Mouse (Mus musculus) retina, adult 2 months (tissue): Measurements from ENCODE around the gene Tceal5.
"Not testable (repeated sequence)": the region's sequence is repeated elsewhere in the genome, so short reads cannot be mapped to it uniquely, and the experiment has no call there.

Experiments used
- DNase-seq: peaks from one replicate; pipeline ENCODE4 v3.0.0-alpha.2; 2012; ENCODE audit warnings: low read depth, low spot score

The Tceal5 gene

DNA sequence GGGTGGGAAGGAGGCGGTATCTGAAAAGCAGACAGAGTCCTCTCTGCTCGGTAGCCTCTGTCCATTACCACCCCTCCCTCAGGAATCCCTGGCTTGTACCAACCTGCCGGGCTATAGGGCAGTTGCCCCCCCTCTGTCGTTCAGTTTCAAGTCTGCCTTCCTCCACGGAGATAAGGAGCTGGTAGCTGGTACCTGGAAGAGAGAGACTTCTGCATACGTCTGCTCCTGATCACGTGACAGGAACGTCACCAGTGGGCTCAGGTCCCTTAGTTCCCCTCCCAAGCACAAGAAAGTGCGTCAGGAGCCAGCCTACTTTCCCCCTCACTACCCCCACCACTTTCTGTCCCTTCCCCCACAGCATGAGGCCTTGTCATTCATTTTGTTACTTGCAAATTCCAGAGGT, at the start of gene Tceal5:
Gene Tceal5, minus strand, starts transcription at position 213 of the 403 bp plus-strand sequence.
- no peak for DNase-seq

- no peak for DNase-seq
Measured at GRCm38 (mm10) chrX:136252023-136252729, 48.5 kb upstream of the Tceal5 start.

GRCm38 (mm10) chrX:136249671-136250070, 46.0 kb upstream of the Tceal5 start:
- DNase-seq: no peak

DNA sequence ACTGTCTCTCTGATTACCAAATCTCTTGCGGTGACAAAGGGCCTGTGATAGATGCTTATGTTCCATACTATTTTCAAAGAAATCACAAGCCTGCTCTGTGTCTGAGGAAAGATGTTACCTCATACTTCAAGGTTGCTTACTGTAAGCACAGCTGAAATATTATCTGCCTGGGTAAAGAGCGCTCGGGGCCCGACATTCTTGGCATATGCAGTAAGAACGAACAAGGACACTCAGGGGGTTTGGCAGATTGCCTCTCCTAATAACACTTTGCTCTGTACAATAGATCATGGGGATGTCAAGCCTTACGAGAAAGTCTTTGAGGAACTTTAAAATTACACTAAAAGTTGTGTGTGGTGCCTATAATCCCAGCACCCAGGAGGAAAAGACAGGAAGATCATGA, 45.1 kb upstream of the Tceal5 start:
- no peak for DNase-seq

DNA sequence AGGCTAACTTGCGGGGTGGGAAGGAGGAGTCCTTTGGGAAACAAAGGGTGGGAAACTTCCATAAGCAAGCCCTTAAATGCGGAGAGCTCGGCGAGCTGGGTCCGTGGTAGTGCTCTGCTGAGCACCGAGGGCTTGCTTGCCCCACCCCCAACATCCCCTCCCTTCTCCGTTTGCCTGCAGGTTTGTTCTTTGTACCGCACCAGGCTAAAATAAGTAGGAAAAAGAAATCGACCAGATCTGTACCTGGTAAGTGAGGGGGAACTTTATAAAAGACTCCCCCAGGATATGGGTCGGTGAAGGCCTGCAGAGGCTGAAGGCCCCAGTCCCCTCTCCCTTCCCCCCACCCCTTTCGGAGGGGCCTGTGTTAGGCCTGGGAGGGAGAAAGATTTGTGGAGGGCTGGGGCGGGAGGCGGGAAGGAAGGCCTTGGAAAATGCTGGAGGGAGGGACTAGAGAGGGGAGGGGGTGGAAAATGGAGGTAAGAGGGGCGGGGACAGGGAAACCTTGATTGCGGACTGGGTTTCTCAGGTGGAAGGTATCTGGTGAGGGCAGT, 41.9 kb upstream of the Tceal5 start:
- DNase-seq: no peak

DNA sequence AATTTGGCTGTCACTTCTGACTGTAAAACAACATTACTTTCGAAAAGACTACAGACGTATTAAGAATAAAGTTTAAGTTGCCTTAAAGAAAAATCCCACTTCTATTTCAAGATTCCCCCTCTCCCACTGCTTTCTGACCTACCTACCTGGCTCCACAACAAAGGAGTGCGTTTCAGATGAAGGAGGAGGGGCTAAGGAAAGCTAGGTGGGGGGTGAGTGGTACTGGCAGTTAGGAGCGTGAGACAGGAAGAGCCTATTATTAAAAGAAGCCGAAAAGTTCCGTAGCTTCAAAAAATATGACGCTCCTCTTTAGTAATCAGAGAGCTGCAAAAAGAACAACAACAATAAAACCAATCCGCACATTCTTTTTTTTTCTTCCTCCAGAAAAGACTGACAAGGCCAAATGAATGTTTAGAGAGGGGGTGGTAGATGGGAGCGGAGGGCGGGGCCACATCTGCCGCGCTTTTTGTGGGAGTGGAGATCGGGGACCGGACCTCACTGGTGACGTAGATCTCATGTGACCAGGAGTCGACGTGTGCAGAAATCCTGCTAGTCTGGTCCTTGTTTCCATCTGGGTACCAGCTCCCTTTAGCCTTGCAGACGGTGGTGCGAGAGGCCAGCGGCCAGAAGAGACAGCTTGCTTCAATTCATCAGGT, 41.0 kb upstream of the Tceal5 start, which contains the start of gene Tceal9:
Gene Tceal9, plus strand, starts transcription at position 506 of the 656 bp plus-strand sequence.
- DNase-seq: peak; percentile 47

GRCm38 (mm10) chrX:136243181-136243580, 39.5 kb upstream of the Tceal5 start:
- no peak for DNase-seq

GRCm38 (mm10) chrX:136238118-136238517, 34.4 kb upstream of the Tceal5 start:
- DNase-seq: no peak

DNA sequence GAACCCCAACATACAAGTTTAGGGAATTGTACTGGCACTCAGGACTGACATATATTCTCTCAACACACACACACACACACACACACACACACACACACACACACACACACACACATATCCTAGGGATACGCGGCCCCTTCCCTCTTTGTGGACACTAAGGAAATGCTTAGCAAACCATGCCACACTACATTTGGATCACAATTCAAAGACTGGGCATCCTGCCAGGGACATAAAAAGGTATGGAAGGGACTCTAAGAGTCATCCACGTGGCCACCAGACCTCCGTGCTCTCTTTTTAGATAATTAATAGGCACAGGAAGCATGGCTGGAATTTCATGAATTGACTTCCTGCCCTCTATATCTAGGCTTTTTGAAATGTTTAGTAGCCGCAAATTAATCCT, 24.1 kb upstream of the Tceal5 start:
- DNase-seq: no peak

DNA sequence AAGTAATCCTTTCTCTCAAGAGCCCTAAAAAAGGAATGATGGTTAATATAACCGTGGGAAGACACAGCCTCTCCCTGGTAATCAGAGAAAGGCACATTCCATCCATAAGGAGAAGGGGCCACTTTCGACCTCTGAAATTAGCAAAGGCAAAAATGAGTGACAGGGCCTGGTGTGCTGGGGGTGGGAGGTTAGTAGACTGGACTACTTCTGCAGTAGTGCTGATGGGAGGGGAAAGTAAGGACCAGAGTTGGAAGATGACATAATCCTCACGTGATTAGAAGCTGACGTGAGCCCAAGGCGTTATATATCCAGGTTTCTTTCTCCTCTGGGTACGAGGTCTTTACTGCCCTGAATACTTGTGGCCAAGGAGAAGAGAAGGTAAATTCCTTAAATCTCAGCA, 20.0 kb upstream of the Tceal5 start:
- DNase-seq: no peak

DNA sequence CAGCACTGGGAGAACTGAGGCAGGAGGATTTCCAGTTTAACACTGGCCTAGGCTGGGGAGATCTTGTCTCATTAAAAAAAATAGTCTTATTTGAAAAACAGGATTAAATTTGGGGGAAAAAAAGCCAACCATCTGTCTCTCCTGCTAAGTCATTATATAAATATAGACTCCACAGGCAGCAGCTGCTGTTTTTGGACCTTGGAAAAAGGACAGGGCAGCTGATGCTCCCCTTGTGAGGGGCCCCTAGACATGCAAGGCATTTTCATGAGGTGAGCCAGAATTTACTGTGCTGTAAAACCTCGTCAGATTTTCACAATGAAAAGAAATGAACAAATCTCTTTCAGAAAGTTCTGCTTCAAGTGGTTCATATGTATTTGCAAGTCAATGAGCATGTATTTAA, 12.6 kb upstream of the Tceal5 start:
- no peak for DNase-seq

DNA sequence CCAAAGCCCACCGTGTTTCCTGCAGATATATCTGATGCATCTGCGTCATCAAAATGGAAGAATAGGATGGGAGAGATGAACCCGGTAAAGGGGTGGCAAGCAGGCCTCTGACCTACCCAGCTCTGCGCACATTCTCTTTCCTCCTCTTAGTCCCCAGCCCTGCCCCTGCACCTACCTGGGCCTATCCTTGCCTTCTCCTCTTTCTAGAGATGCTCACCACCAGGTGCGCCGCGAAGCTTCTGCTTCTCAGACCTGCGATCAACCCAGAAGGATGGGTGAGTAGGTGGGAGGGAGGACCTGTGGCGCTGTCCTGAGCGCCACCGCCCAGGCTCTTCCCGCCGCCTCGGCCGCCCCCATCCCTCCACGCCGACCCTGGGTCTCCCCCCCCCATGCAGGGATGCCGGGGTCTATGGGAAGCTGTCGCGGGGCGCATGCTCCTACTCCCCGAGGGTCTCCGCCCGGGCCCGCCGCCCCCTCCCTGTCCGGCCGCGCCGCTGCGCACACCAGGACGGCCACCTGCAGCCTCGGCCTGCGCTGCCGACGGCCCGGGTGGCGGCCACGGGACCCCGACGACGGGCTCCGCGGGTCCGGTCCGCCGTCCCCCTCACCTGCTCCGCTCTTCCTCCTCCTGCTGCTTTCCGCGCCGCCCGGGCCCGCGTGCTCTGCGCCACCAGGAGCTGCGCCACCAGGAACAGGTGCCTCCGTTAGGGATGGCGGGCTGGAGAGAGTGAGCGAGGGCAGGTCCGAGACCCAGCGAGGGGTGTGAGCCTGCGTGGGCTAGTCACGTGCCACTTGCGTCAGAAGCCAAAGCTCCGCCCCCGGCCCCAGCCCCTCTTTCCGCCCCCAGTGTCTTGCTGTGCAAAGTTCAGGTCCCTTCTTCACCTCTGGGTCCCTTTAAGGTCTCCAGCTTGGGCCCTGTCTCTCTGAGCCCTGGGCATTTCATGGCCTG, 11.3 kb upstream of the Tceal5 start, which contains the start of the genes Tceal7 and Bex1:
Gene Tceal7, plus strand, starts transcription at position 51 of the 949 bp plus-strand sequence.
Gene Bex1, minus strand, starts transcription at position 785 of the 949 bp plus-strand sequence.
- DNase-seq: not testable (repeated sequence)

- no peak for DNase-seq
Measured at GRCm38 (mm10) chrX:136213396-136213795, 9.7 kb upstream of the Tceal5 start.

- no peak for DNase-seq
Measured at GRCm38 (mm10) chrX:136204406-136204805, 730 bp upstream of the Tceal5 start.

DNA sequence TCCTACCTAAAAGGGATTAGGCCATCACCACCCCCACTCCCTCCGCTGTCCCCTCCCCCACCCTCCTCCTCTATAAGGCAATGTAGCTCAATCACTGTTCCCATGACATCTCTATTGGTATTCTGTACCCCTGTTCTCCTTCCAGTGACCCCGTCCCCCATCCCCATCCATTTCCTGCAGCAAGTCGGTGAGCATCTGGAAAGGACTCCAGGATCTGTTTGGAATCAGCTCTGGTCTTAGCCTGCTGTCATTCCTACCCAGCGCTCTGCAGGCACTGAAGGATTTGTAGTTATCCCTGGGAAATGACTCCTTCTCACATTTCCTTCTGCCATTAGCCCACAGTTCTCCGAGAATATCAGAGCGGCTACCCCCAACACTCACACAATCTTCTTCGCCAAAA, 419 bp downstream of the Tceal5 start:
- DNase-seq: no peak

DNA sequence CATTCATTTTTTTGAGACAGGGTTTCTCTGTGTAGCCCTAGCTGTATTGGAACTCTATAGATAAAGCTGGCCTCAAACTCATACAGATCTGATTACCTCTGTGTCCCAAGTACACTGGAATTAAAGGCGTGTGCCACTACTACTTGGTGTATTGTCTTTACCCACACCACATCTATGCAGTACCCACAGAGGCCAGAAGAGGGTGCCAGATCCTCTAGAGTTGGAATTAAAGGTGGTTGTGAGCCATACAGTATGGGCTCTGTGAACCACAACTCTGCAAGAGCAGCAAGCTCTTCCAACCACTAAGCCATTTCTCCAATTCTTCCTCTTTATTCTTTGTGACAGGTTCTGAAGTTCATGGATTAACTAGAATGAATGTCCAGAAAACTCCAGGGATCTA, 6.8 kb downstream of the Tceal5 start:
- no peak for DNase-seq

- no peak for DNase-seq
Measured at GRCm38 (mm10) chrX:136195193-136195944, 8.3 kb downstream of the Tceal5 start.

DNA sequence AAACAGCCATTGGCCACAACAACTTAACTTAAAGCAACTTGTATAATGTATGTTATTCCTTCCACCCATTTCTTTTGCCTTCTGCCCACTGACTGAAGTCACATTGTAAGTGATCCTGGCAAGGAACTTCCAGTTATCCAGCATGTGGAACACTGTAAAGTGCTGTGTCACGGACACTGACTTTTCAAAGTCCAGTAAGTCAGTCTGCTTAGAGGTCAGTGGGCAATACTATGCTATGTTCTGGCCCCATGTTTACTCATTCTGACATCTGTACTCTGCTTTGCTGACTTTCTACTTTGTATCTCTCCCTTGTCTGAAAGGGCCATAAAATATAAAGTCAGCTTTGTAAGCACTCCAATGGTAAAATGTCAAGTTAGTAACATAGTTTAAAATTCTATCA, 20.6 kb downstream of the Tceal5 start:
- no peak for DNase-seq

- DNase-seq: no peak
Measured at GRCm38 (mm10) chrX:136180897-136181553, 22.7 kb downstream of the Tceal5 start.

- DNase-seq: no peak
Measured at GRCm38 (mm10) chrX:136172786-136173185, 30.9 kb downstream of the Tceal5 start.
